8 mouse cellular contexts compared by ENCODE assay signal in the genomic region with DNA sequence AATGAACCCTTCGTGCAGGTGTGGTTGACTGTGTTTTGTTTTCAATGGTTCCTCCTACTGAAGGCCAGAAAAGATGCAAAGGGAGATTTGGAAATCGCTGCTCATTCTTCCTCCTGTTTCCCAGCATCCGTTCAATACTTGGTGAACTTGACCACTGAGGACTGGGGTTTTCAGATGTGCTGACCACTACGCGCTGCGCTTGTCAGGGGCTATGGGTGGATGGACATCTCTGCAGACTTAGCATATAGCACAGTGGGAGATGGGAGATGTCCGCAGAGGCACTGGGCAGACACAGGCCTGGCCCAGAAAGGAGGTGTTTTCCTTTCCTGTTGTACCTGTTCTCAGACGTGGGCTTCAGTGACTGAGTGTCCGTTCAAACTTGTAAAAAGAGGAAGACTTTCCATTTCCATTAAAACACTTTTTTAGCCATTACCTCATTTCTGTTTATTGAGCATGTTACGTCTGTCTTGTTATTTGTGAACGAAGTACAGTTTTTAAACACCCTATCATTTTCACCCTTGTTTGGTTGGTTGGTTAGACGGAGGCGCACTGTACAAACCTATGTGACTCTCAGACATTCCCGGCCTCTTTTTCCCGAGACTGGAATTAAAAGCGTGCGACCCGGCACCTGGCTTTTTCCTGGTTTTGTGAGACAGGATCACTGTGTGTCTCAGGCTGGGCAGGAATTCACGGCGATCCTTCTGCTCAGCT. TPM values are rescaled to one million over a fixed set of nuclear protein-coding genes. Genes with fewer than 3 reads are reported as not detected.
DNase-seq lines count a peak whose midpoint lies in the region; ATAC-seq and TF ChIP-seq lines count a peak whose summit lies in the region.

No protein-coding gene starts in this region.

- no peak for TF ChIP-seq CTCF in lung, embryonic 14.5 days (IDR thresholded peaks at IDR 0.05; ENCODE audit: low read depth)

- no peak for DNase-seq in lung, embryonic 14.5 days
- DNase-seq in lung, adult 18-20 months = no peak
- no peak for DNase-seq in forebrain, embryonic 10.5 days (ENCODE audit: extremely low spot score, low spot score)
- DNase-seq in limb, embryonic 11.5 days (ENCODE audit: low spot score) = no peak
- no peak for DNase-seq in cerebellum, adult 18-20 months
- DNase-seq in right cerebral cortex, postnatal 4 days = no peak
- DNase-seq in urinary bladder, postnatal 36 days (ENCODE audit: low spot score in 2 of 2) = no peak

- H3K4me3 ChIP-seq in lung, embryonic 14.5 days (ENCODE audit: low read depth, low read length) = peak overlapping the region; percentile 78
- H3K4me3 ChIP-seq in forebrain, embryonic 10.5 days = peak overlapping the region; percentile 81
- H3K4me3 ChIP-seq in limb, embryonic 11.5 days (ENCODE audit: low read depth, low read length) = peak overlapping the region; percentile 73
- H3K4me3 ChIP-seq in neural tube, embryonic 15.5 days (replicated peaks) = peak overlapping the region; percentile 76

- peaks cover 15% of the 10 kb centered on the region; the same call in 1 of the 2 replicates for H3K36me3 ChIP-seq in lung, embryonic 14.5 days (ENCODE audit: insufficient read depth)
- H3K36me3 ChIP-seq in forebrain, embryonic 10.5 days (replicated peaks) = peaks cover 45% of the 10 kb centered on the region
- H3K36me3 ChIP-seq in limb, embryonic 11.5 days (ENCODE audit: control insufficient read depth, insufficient read depth, low read length) = no peaks in the 10 kb centered on the region
- peaks cover 21% of the 10 kb centered on the region for H3K36me3 ChIP-seq in neural tube, embryonic 15.5 days

- ATAC-seq in lung, embryonic 14.5 days (ENCODE audit: insufficient read depth) = peak; percentile 69
- ATAC-seq in limb, embryonic 11.5 days (ENCODE audit: insufficient number of reproducible peaks, low FRiP score, low TSS enrichment, low read depth) = peak; percentile 71
- ATAC-seq in neural tube, embryonic 15.5 days (ENCODE audit: low FRiP score) = peak; percentile 72; the same call in 1 of the 2 replicates

- H3K4me1 ChIP-seq in lung, embryonic 14.5 days (ENCODE audit: insufficient read depth) = peaks cover 8% of the 10 kb centered on the region; the same call in 1 of the 2 replicates
- peaks cover 22% of the 10 kb centered on the region for H3K4me1 ChIP-seq in forebrain, embryonic 10.5 days
- peaks cover 6% of the 10 kb centered on the region; the same call in 1 of the 2 replicates for H3K4me1 ChIP-seq in limb, embryonic 11.5 days (ENCODE audit: control insufficient read depth, insufficient read depth, low read length)
- H3K4me1 ChIP-seq in neural tube, embryonic 15.5 days = peaks cover 20% of the 10 kb centered on the region

- no peaks in the 10 kb centered on the region for H3K9me3 ChIP-seq in lung, embryonic 14.5 days (ENCODE audit: low read depth, low read length)
- peaks cover 8% of the 10 kb centered on the region for H3K9me3 ChIP-seq in forebrain, embryonic 10.5 days
- H3K9me3 ChIP-seq in limb, embryonic 11.5 days (ENCODE audit: control insufficient read depth, low read length) = no peaks in the 10 kb centered on the region
- H3K9me3 ChIP-seq in neural tube, embryonic 15.5 days (replicated peaks) = no peaks in the 10 kb centered on the region

- H3K4me2 ChIP-seq in lung, embryonic 14.5 days = peak overlapping the region; percentile 90
- peak overlapping the region; percentile 53 for H3K4me2 ChIP-seq in limb, embryonic 11.5 days (ENCODE audit: low read depth, severe bottlenecking)
- peak overlapping the region; percentile 94 for H3K4me2 ChIP-seq in neural tube, embryonic 15.5 days

- 32% methylated on average over 20 of the region's 20 CpGs for WGBS in lung, embryonic 14.5 days
- WGBS in forebrain, embryonic 10.5 days = 37% methylated on average over 20 of the region's 20 CpGs
- 38% methylated on average over 20 of the region's 20 CpGs for WGBS in limb, embryonic 11.5 days
- WGBS in neural tube, embryonic 15.5 days = 34% methylated on average over 20 of the region's 20 CpGs

- peak overlapping the region; percentile 64 for H3K9ac ChIP-seq in lung, embryonic 14.5 days
- H3K9ac ChIP-seq in limb, embryonic 11.5 days (ENCODE audit: low read length) = peak overlapping the region; percentile 73
- H3K9ac ChIP-seq in neural tube, embryonic 15.5 days (replicated peaks) = peak overlapping the region; percentile 76

- H3K27ac ChIP-seq in lung, embryonic 14.5 days (ENCODE audit: low read depth) = 0 out of 2 replicates have a peak overlapping the region, but pooled peaks have one; percentile 55
- peak overlapping the region; percentile 90 for H3K27ac ChIP-seq in forebrain, embryonic 10.5 days
- H3K27ac ChIP-seq in limb, embryonic 11.5 days (replicated peaks; ENCODE audit: low read depth, low read length) = no peak overlapping the region
- peak overlapping the region; percentile 95 for H3K27ac ChIP-seq in neural tube, embryonic 15.5 days (replicated peaks)

- no peaks in the 10 kb centered on the region for H3K27me3 ChIP-seq in lung, embryonic 14.5 days (ENCODE audit: insufficient read depth, low read length)
- no peaks in the 10 kb centered on the region for H3K27me3 ChIP-seq in forebrain, embryonic 10.5 days (ENCODE audit: poor library complexity, severe bottlenecking)
- H3K27me3 ChIP-seq in limb, embryonic 11.5 days (ENCODE audit: control insufficient read depth, insufficient read depth, low read length) = no peaks in the 10 kb centered on the region
- no peaks in the 10 kb centered on the region for H3K27me3 ChIP-seq in neural tube, embryonic 15.5 days (replicated peaks)

RNA-seq across cellular contexts. Expression of a gene that starts 0.5 kb away (rescaled TPM):
- polyA plus RNA-seq in lung, embryonic 14.5 days (2014; fragmentation: Nextera tagmentation; extraction: Ambion mirVana) = 23.4 and 25.3 TPM in 2 replicates
- 34.0 and 35.2 TPM in 2 replicates for polyA plus RNA-seq in forebrain, embryonic 10.5 days (2016; fragmentation: Nextera tagmentation; extraction: Ambion mirVana)
- 28.2 and 29.4 TPM in 2 replicates for polyA plus RNA-seq in limb, embryonic 11.5 days (2014; fragmentation: Nextera tagmentation; extraction: Ambion mirVana)
- 35.1 and 37.6 TPM in 2 replicates for polyA plus RNA-seq in neural tube, embryonic 15.5 days (2015; fragmentation: Nextera tagmentation; extraction: Ambion mirVana)

RNA-seq across cellular contexts. Expression of a gene that starts 27.6 kb away (rescaled TPM):
- polyA plus RNA-seq in lung, embryonic 14.5 days (2014; fragmentation: Nextera tagmentation; extraction: Ambion mirVana) = 4.7 and 5.6 TPM in 2 replicates
- polyA plus RNA-seq in forebrain, embryonic 10.5 days (2016; fragmentation: Nextera tagmentation; extraction: Ambion mirVana) = 7.0 TPM in 2 replicates
- 5.5 and 6.0 TPM in 2 replicates for polyA plus RNA-seq in limb, embryonic 11.5 days (2014; fragmentation: Nextera tagmentation; extraction: Ambion mirVana)
- polyA plus RNA-seq in neural tube, embryonic 15.5 days (2015; fragmentation: Nextera tagmentation; extraction: Ambion mirVana) = 43.2 and 49.9 TPM in 2 replicates

RNA-seq across cellular contexts. Expression of a gene that starts 27.7 kb away (rescaled TPM):
- 548 and 630 TPM in 2 replicates for polyA plus RNA-seq in lung, embryonic 14.5 days (2014; fragmentation: Nextera tagmentation; extraction: Ambion mirVana)
- 856 and 905 TPM in 2 replicates for polyA plus RNA-seq in forebrain, embryonic 10.5 days (2016; fragmentation: Nextera tagmentation; extraction: Ambion mirVana)
- polyA plus RNA-seq in limb, embryonic 11.5 days (2014; fragmentation: Nextera tagmentation; extraction: Ambion mirVana) = 776 and 792 TPM in 2 replicates
- polyA plus RNA-seq in neural tube, embryonic 15.5 days (2015; fragmentation: Nextera tagmentation; extraction: Ambion mirVana) = 561 and 578 TPM in 2 replicates

RNA-seq across cellular contexts. Expression of a gene that starts 34.4 kb away (rescaled TPM):
- not detected in 2 replicates for polyA plus RNA-seq in lung, embryonic 14.5 days (2014; fragmentation: Nextera tagmentation; extraction: Ambion mirVana)
- 1.1 and 1.3 TPM in 2 replicates for polyA plus RNA-seq in forebrain, embryonic 10.5 days (2016; fragmentation: Nextera tagmentation; extraction: Ambion mirVana)
- polyA plus RNA-seq in limb, embryonic 11.5 days (2014; fragmentation: Nextera tagmentation; extraction: Ambion mirVana) = 0.12 and 0.21 TPM in 2 replicates
- 1.3 and 1.9 TPM in 2 replicates for polyA plus RNA-seq in neural tube, embryonic 15.5 days (2015; fragmentation: Nextera tagmentation; extraction: Ambion mirVana)

RNA-seq across cellular contexts. Expression of a gene that starts 45.1 kb away (rescaled TPM):
- 6.5 and 6.8 TPM in 2 replicates for polyA plus RNA-seq in lung, embryonic 14.5 days (2014; fragmentation: Nextera tagmentation; extraction: Ambion mirVana)
- 8.5 and 8.9 TPM in 2 replicates for polyA plus RNA-seq in forebrain, embryonic 10.5 days (2016; fragmentation: Nextera tagmentation; extraction: Ambion mirVana)
- polyA plus RNA-seq in limb, embryonic 11.5 days (2014; fragmentation: Nextera tagmentation; extraction: Ambion mirVana) = 8.3 and 10.2 TPM in 2 replicates
- 16.4 and 24.0 TPM in 2 replicates for polyA plus RNA-seq in neural tube, embryonic 15.5 days (2015; fragmentation: Nextera tagmentation; extraction: Ambion mirVana)
